Comparison of ENCODE assay signal across 11 mouse cellular contexts in genomic region chr17:93200386-93201264, GRCm38 (mm10). TPM values are rescaled to one million over a fixed set of nuclear protein-coding genes. Genes with fewer than 3 reads are reported as not detected.
DNase-seq lines count a peak whose midpoint lies in the region; ATAC-seq and TF ChIP-seq lines count a peak whose summit lies in the region.
"Had no signal": no experiment of that assay in that cellular context is flagged by ENCODE, and none has a peak within 500 bp of the region (broad histone marks: within the 10 kb centered on the region; RNA-seq: fewer than 3 reads in every experiment).

No protein-coding gene starts in this region.

- TF ChIP-seq CTCF in intestine, postnatal 0 days (IDR thresholded peaks at IDR 0.05; ENCODE audit: low read depth), result no peak

- WGBS in lung, embryonic 16.5 days, result 2% methylated on average over 29 of the region's 29 CpGs
- 0% methylated on average over 29 of the region's 29 CpGs for WGBS in forebrain, embryonic 10.5 days
- WGBS in intestine, postnatal 0 days, result 1% methylated on average over 29 of the region's 29 CpGs

- no peaks in the 10 kb centered on the region for H3K36me3 ChIP-seq in lung, embryonic 16.5 days (ENCODE audit: control insufficient read depth, insufficient read depth, low read length)
- no peaks in the 10 kb centered on the region for H3K36me3 ChIP-seq in forebrain, embryonic 10.5 days (replicated peaks)
- no peaks in the 10 kb centered on the region for H3K36me3 ChIP-seq in intestine, postnatal 0 days (ENCODE audit: control insufficient read depth, insufficient read depth)

- H3K9ac ChIP-seq in lung, embryonic 16.5 days (ENCODE audit: low read length), result no peak overlapping the region
- no peak overlapping the region for H3K9ac ChIP-seq in intestine, postnatal 0 days (ENCODE audit: low read depth, low read length)

- no peak for ATAC-seq in lung, embryonic 16.5 days (ENCODE audit: low read depth)
- no peak for ATAC-seq in intestine, postnatal 0 days

- peak overlapping the region; percentile 44 for H3K4me2 ChIP-seq in lung, embryonic 16.5 days (ENCODE audit: low read depth, low read length)
- 0 out of 2 replicates have a peak overlapping the region, but pooled peaks have one; percentile 21 for H3K4me2 ChIP-seq in intestine, postnatal 0 days (replicated peaks; ENCODE audit: low read depth)

- no peak overlapping the region for H3K27ac ChIP-seq in lung, embryonic 16.5 days (ENCODE audit: low read length)
- no peak overlapping the region for H3K27ac ChIP-seq in forebrain, embryonic 10.5 days
- H3K27ac ChIP-seq in intestine, postnatal 0 days (ENCODE audit: low read depth, low read length), result no peak overlapping the region

- no peaks in the 10 kb centered on the region for H3K9me3 ChIP-seq in lung, embryonic 16.5 days (ENCODE audit: control insufficient read depth, low read length)
- H3K9me3 ChIP-seq in forebrain, embryonic 10.5 days, result no peaks in the 10 kb centered on the region
- H3K9me3 ChIP-seq in intestine, postnatal 0 days (ENCODE audit: control insufficient read depth), result no peaks in the 10 kb centered on the region

- DNase-seq in lung, postnatal 25 days (ENCODE audit: low spot score), result no peak
- peak; percentile 25 for DNase-seq in forebrain, embryonic 10.5 days (ENCODE audit: extremely low spot score, low spot score)
- DNase-seq in retina, embryonic 14.5 days (ENCODE audit: low spot score), result peak; percentile 47
- no peak for DNase-seq in natural killer cell, adult 2 months (ENCODE audit: low spot score in 2 of 2)
- DNase-seq in layer of hippocampus, adult 11-12 months (ENCODE audit: low spot score), result no peak
- no peak for DNase-seq in urinary bladder, postnatal 14 days (ENCODE audit: low spot score)
- DNase-seq: adrenal gland, adult 2 months; gastrocnemius, postnatal 10 days; lung, adult 18-20 months had no signal

- peaks cover 66% of the 10 kb centered on the region for H3K27me3 ChIP-seq in lung, embryonic 16.5 days (ENCODE audit: control insufficient read depth, insufficient read depth, low read depth, low read length)
- peaks cover 87% of the 10 kb centered on the region for H3K27me3 ChIP-seq in forebrain, embryonic 10.5 days (ENCODE audit: poor library complexity, severe bottlenecking)
- peaks cover 60% of the 10 kb centered on the region for H3K27me3 ChIP-seq in intestine, postnatal 0 days (replicated peaks; ENCODE audit: control insufficient read depth, insufficient read depth, low read length)

- no peaks in the 10 kb centered on the region; the same call in 1 of the 2 replicates for H3K4me1 ChIP-seq in lung, embryonic 16.5 days (replicated peaks; ENCODE audit: control insufficient read depth, insufficient read depth, low read length)
- H3K4me1 ChIP-seq in forebrain, embryonic 10.5 days, result peaks cover 57% of the 10 kb centered on the region
- 0 out of 2 replicates have a peak, but pooled peaks cover 5% of the 10 kb centered on the region for H3K4me1 ChIP-seq in intestine, postnatal 0 days (replicated peaks; ENCODE audit: control insufficient read depth, insufficient read depth, low read length)

- H3K4me3 ChIP-seq in lung, embryonic 16.5 days (ENCODE audit: low read length), result peak overlapping the region; percentile 28
- peak overlapping the region; percentile 52 for H3K4me3 ChIP-seq in forebrain, embryonic 10.5 days
- no peak overlapping the region for H3K4me3 ChIP-seq in intestine, postnatal 0 days (ENCODE audit: low read depth, low read length)

RNA-seq across cellular contexts. Expression of gene Adcyap1, which starts 1.8 kb away (rescaled TPM):
- 0.06 and 0.24 TPM in 2 replicates for polyA plus RNA-seq in lung, embryonic 16.5 days (2015; fragmentation: Nextera tagmentation; extraction: Ambion mirVana)
- 1.2 and 2.4 TPM in 2 replicates for polyA plus RNA-seq in forebrain, embryonic 10.5 days (2016; fragmentation: Nextera tagmentation; extraction: Ambion mirVana)
- polyA plus RNA-seq in intestine, postnatal 0 days (2015; fragmentation: Nextera tagmentation; extraction: Ambion mirVana), result 0.89 and 0.99 TPM in 2 replicates

Comparison
In these comparisons a context has a peak if more than half of its experiments do, and no peak if none do; other contexts are left out.
1. DNase-seq: peak in forebrain, embryonic 10.5 days (single experiment) and retina, embryonic 14.5 days (single experiment); none in lung, postnatal 25 days (single experiment), natural killer cell, adult 2 months (0 of 2), layer of hippocampus, adult 11-12 months (single experiment) and urinary bladder, postnatal 14 days (single experiment).